Mouse (Mus musculus) embryonic facial prominence, embryonic 12.5 days (tissue): ENCODE data around the gene Ggnbp2. TPM values are rescaled to one million over a fixed set of nuclear protein-coding genes. Genes with fewer than 3 reads are reported as not detected.

Experiments used
- ATAC-seq: fragments of 200-750 bp; cut with Nextera tagmentation; 2 replicates; pipeline ENCODE4 v1.8.0; 2017; ENCODE audit not compliant: insufficient number of reproducible peaks, insufficient read depth, low FRiP score, low TSS enrichment
- H3K27ac ChIP-seq: fragments of 300-500 bp; sonication (generic); 2 replicates; pipeline ENCODE4 v1.5.1; 2016; ENCODE audit warnings: mild to moderate bottlenecking
- H3K27me3 ChIP-seq: fragments of 300-500 bp; sonication (generic); 2 replicates; pipeline ENCODE4 v1.6.1; 2016; ENCODE audit warnings: mild to moderate bottlenecking, moderate library complexity
- H3K36me3 ChIP-seq: fragments of 300-500 bp; sonication (generic); 2 replicates; pipeline ENCODE4 v1.6.1; 2016; ENCODE audit warnings: mild to moderate bottlenecking
- H3K4me1 ChIP-seq: fragments of 300-500 bp; sonication (generic); 2 replicates; pipeline ENCODE4 v1.6.1; 2016
- H3K4me2 ChIP-seq: fragments of 300-500 bp; sonication (generic); replicated peaks from 2 replicates; pipeline ENCODE4 v1.6.1; 2016; ENCODE audit warnings: mild to moderate bottlenecking, moderate library complexity
- H3K4me3 ChIP-seq: fragments of 300-500 bp; sonication (generic); 2 replicates; pipeline ENCODE4 v1.5.1; 2016; ENCODE audit warnings: mild to moderate bottlenecking
- H3K9ac ChIP-seq: fragments of 300-500 bp; sonication (generic); 2 replicates; pipeline ENCODE4 v1.6.1; 2016; ENCODE audit warnings: mild to moderate bottlenecking, moderate library complexity
- H3K9me3 ChIP-seq: fragments of 300-500 bp; sonication (generic); 2 replicates; pipeline ENCODE4 v1.6.1; 2016; ENCODE audit warnings: mild to moderate bottlenecking, moderate library complexity
- WGBS: fragments of 180-500 bp; shearing (Covaris S2); methylation state at CpG from one replicate; pipeline ENCODE4 v1.1.7; 2016; 5-methylcytosine and 5-hydroxymethylcytosine counted together
- polyA plus RNA-seq: library from polyadenylated mRNA; unstranded; fragments of >200 nt; fragmentation: Nextera tagmentation; extraction: Ambion mirVana; gene quantifications from 2 replicates; pipeline ENCODE4 v1.2.1, GENCODE M21; 2016

Ggnbp2 gene
- polyA plus RNA-seq, 1 experiment from 2014 or later: 75.1 TPM

GRCm38 (mm10) chr11:84893113-84893512, 22.5 kb upstream of the Ggnbp2 start:
- H3K4me1 ChIP-seq: no peaks in the 10 kb centered on the region
- H3K27ac ChIP-seq: no peak overlapping the region
- no peak overlapping the region for H3K9ac ChIP-seq
- no peak overlapping the region for H3K4me2 ChIP-seq
- no peaks in the 10 kb centered on the region for H3K9me3 ChIP-seq
- no peak for ATAC-seq
- no peaks in the 10 kb centered on the region for H3K27me3 ChIP-seq
- peaks cover 70% of the 10 kb centered on the region for H3K36me3 ChIP-seq
- H3K4me3 ChIP-seq: no peak overlapping the region
- WGBS: 88% methylated on average over 15 of the region's 15 CpGs

- WGBS: 94% methylated on average over 7 of the region's 7 CpGs
- Histone ChIP-seq H3K4me2 (no peak overlapping the region), H3K27ac (no peak overlapping the region), H3K4me3 (no peak overlapping the region), H3K36me3 (peaks cover 62% of the 10 kb centered on the region), H3K27me3 (no peaks in the 10 kb centered on the region), H3K4me1 (no peaks in the 10 kb centered on the region), H3K9me3 (no peaks in the 10 kb centered on the region), H3K9ac (no peak overlapping the region)
- ATAC-seq: no peak
Measured at GRCm38 (mm10) chr11:84891705-84892104, 21.1 kb upstream of the Ggnbp2 start.

- peaks cover 57% of the 10 kb centered on the region for H3K36me3 ChIP-seq
- no peaks in the 10 kb centered on the region for H3K9me3 ChIP-seq
- no peak overlapping the region for H3K4me3 ChIP-seq
- no peak overlapping the region for H3K4me2 ChIP-seq
- H3K4me1 ChIP-seq: no peaks in the 10 kb centered on the region
- no peak overlapping the region for H3K27ac ChIP-seq
- no peaks in the 10 kb centered on the region for H3K27me3 ChIP-seq
- no peak overlapping the region for H3K9ac ChIP-seq
- 89% methylated on average over 2 of the region's 2 CpGs for WGBS
- ATAC-seq: no peak
Measured at GRCm38 (mm10) chr11:84889492-84889891, 18.9 kb upstream of the Ggnbp2 start.

- H3K9ac ChIP-seq: no peak overlapping the region
- WGBS: 95% methylated on average over 8 of the region's 8 CpGs
- no peak overlapping the region for H3K4me2 ChIP-seq
- H3K9me3 ChIP-seq: no peaks in the 10 kb centered on the region
- H3K27ac ChIP-seq: no peak overlapping the region
- no peak overlapping the region for H3K4me3 ChIP-seq
- no peaks in the 10 kb centered on the region for H3K27me3 ChIP-seq
- no peak for ATAC-seq
- peaks cover 55% of the 10 kb centered on the region for H3K36me3 ChIP-seq
- no peaks in the 10 kb centered on the region for H3K4me1 ChIP-seq
Measured at GRCm38 (mm10) chr11:84888025-84888424, 17.4 kb upstream of the Ggnbp2 start.

- Histone ChIP-seq H3K27me3 (no peaks in the 10 kb centered on the region), H3K36me3 (peaks cover 51% of the 10 kb centered on the region), H3K4me3 (no peak overlapping the region), H3K9ac (no peak overlapping the region), H3K4me1 (no peaks in the 10 kb centered on the region), H3K9me3 (no peaks in the 10 kb centered on the region), H3K4me2 (no peak overlapping the region), H3K27ac (no peak overlapping the region)
- no peak for ATAC-seq
- 88% methylated on average over 11 of the region's 11 CpGs for WGBS
Measured at GRCm38 (mm10) chr11:84886767-84887511, 16.3 kb upstream of the Ggnbp2 start.

- H3K36me3 ChIP-seq: peaks cover 49% of the 10 kb centered on the region
- H3K27ac ChIP-seq: no peak overlapping the region
Measured at GRCm38 (mm10) chr11:84886236-84886635, 15.6 kb upstream of the Ggnbp2 start.

GRCm38 (mm10) chr11:84885238-84885637, 14.6 kb upstream of the Ggnbp2 start:
- no peaks in the 10 kb centered on the region for H3K27me3 ChIP-seq
- no peak for ATAC-seq
- no peak overlapping the region for H3K27ac ChIP-seq
- H3K4me1 ChIP-seq: peaks cover 8% of the 10 kb centered on the region; the same call in 1 of the 2 replicates
- H3K4me2 ChIP-seq: no peak overlapping the region
- peaks cover 48% of the 10 kb centered on the region for H3K36me3 ChIP-seq
- H3K9me3 ChIP-seq: no peaks in the 10 kb centered on the region
- no peak overlapping the region for H3K9ac ChIP-seq
- no peak overlapping the region for H3K4me3 ChIP-seq
- 76% methylated on average over 4 of the region's 4 CpGs for WGBS

More at GRCm38 (mm10) chr11:84886236-84886635, 15.6 kb upstream of the Ggnbp2 start:
- Histone ChIP-seq H3K4me1 (peaks cover 2% of the 10 kb centered on the region; the same call in 1 of the 2 replicates), H3K9ac (no peak overlapping the region), H3K4me2 (no peak overlapping the region), H3K9me3 (no peaks in the 10 kb centered on the region), H3K4me3 (no peak overlapping the region), H3K27me3 (no peaks in the 10 kb centered on the region)
- WGBS: 88% methylated on average over 5 of the region's 5 CpGs
- no peak for ATAC-seq

- Histone ChIP-seq H3K9ac (no peak overlapping the region), H3K4me2 (no peak overlapping the region), H3K4me1 (peaks cover 14% of the 10 kb centered on the region), H3K9me3 (no peaks in the 10 kb centered on the region), H3K27ac (no peak overlapping the region), H3K4me3 (no peak overlapping the region), H3K36me3 (peaks cover 31% of the 10 kb centered on the region), H3K27me3 (no peaks in the 10 kb centered on the region)
- 93% methylated on average over 7 of the region's 7 CpGs for WGBS
- no peak for ATAC-seq
Measured at GRCm38 (mm10) chr11:84882346-84882745, 11.7 kb upstream of the Ggnbp2 start.

- ATAC-seq: no peak
- peaks cover 25% of the 10 kb centered on the region for H3K36me3 ChIP-seq
- H3K4me3 ChIP-seq: peak overlapping the region; percentile 86
- H3K4me1 ChIP-seq: peaks cover 14% of the 10 kb centered on the region
- H3K4me2 ChIP-seq: peak overlapping the region; percentile 91
- no peaks in the 10 kb centered on the region for H3K9me3 ChIP-seq
- peak overlapping the region; percentile 94 for H3K27ac ChIP-seq
- H3K27me3 ChIP-seq: no peaks in the 10 kb centered on the region
- 53% methylated on average over 9 of the region's 9 CpGs for WGBS
- peak overlapping the region; percentile 82 for H3K9ac ChIP-seq
Measured at GRCm38 (mm10) chr11:84880971-84881370, 10.4 kb upstream of the Ggnbp2 start.

GRCm38 (mm10) chr11:84880465-84880961, 9.9 kb upstream of the Ggnbp2 start:
- Histone ChIP-seq H3K36me3 (peaks cover 23% of the 10 kb centered on the region), H3K4me2 (peak overlapping the region; percentile 91), H3K4me1 (peaks cover 14% of the 10 kb centered on the region), H3K9ac (peak overlapping the region; percentile 82), H3K4me3 (peak overlapping the region; percentile 86), H3K27ac (peak overlapping the region; percentile 94), H3K27me3 (no peaks in the 10 kb centered on the region), H3K9me3 (no peaks in the 10 kb centered on the region)
- ATAC-seq: peak; percentile 7; the same call in 1 of the 2 replicates
- under 1% methylated on average over 24 of the region's 24 CpGs for WGBS

GRCm38 (mm10) chr11:84879772-84880464, 9.3 kb upstream of the Ggnbp2 start, which contains the start of the genes Myo19 and Pigw:
TSS of gene Myo19 (plus strand) at chr11:84880148.
TSS of gene Pigw (minus strand) at chr11:84880285.
- H3K9ac ChIP-seq: peak within 1 kb of the TSS; percentile 82
- H3K36me3 ChIP-seq: peaks cover 18% of the 10 kb centered on the region
- peak; percentile 90 for ATAC-seq
- peak within 1 kb of the TSS; percentile 94 for H3K27ac ChIP-seq
- H3K27me3 ChIP-seq: no peaks in the 10 kb centered on the region
- peaks cover 14% of the 10 kb centered on the region for H3K4me1 ChIP-seq
- H3K9me3 ChIP-seq: no peaks in the 10 kb centered on the region
- WGBS: under 1% methylated on average over 81 of the region's 81 CpGs
- peak within 1 kb of the TSS; percentile 91 for H3K4me2 ChIP-seq
- peak within 1 kb of the TSS; percentile 86 for H3K4me3 ChIP-seq
